Mouse (Mus musculus) embryonic fibroblast, embryonic 13.5 days (primary cell): ENCODE measurements around the gene Gjd2.

ENCODE experiments used
- CTCF ChIP-seq: IDR thresholded peaks from 2 replicates; pipeline ENCODE4 v1.5.1; 2011; ENCODE audit warnings: mild to moderate bottlenecking, control low read depth, low read length, moderate library complexity, borderline replicate concordance; ENCODE audit not compliant: insufficient read depth
- POLR2A ChIP-seq: IDR thresholded peaks from 2 replicates; pipeline ENCODE4 v1.6.1; 2011; ENCODE audit warnings: low read depth, mild to moderate bottlenecking, control low read depth, low read length, moderate library complexity

GRCm38 (mm10) chr2:114032259-114032658 is 18.8 kb upstream of the Gjd2 start:
- TF ChIP-seq CTCF = no peak
- TF ChIP-seq POLR2A = no peak
